Mouse (Mus musculus): ENCODE measurements around the gene Rab21.

DNA sequence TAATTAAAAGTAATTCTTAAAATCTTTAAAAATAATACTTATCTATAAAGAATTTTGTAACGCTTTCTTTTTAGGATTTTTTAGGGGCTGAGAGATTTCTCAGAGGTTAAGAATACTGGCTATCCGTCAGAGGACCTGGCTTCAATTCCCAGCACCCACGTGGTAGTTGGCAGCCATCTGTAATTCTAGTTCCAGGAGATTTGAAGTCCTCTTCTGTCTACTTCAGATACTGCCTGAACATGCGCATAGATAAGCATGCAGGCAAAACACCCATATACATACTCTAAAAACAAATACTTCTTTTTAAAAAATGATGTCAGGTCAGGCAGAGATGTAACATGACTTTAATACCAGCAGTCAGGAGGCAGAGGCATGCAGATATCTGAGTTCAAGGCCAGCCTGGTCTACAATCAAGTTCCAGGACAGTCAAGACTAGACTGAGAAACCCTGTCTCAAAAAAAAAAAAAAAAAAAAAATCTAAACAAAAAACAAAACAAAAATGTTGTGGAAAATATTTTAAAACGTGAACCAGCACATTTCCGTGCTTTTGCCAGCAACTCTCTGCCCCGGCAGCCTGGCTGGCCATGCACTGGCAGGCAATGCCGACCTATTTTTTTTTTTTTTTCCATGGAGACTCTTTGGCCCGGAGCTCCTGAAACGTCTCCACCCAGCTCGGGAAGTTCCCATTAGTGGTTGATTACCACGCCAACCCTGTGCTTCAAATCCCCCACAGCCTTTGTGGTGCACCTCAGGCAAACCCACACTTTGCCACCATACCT lies 44.6 kb downstream of the Rab21 start:
- no peak for TF ChIP-seq CTCF (IDR thresholded peaks at IDR 0.05; ENCODE audit: borderline replicate concordance, insufficient read depth, low read length)
- no peak for TF ChIP-seq POLR2A (IDR thresholded peaks at IDR 0.05; ENCODE audit: low read depth, low read length)

Measured in embryonic fibroblast, embryonic 13.5 days (primary cell).